Mouse (Mus musculus): ENCODE data around the gene Btaf1. TPM values are rescaled to one million over a fixed set of nuclear protein-coding genes. Genes with fewer than 3 reads are reported as not detected.

Gene Btaf1
- polyA plus RNA-seq, 1 experiment from 2014 or later, result 8.7 TPM

Other genes with a start within 250 kb of the Btaf1 start
- gene Ppp1r3c, start 189.4 kb upstream of the Btaf1 start, polyA plus RNA-seq (2015; fragmentation: Nextera tagmentation; extraction: Ambion mirVana), result 9.6 and 10.2 TPM in 2 replicates
- 48.4 and 53.2 TPM in 2 replicates for gene Tnks2, start 91.8 kb upstream of the Btaf1 start, polyA plus RNA-seq (2015; fragmentation: Nextera tagmentation; extraction: Ambion mirVana)
- gene Fgfbp3, start 6.5 kb upstream of the Btaf1 start, polyA plus RNA-seq (2015; fragmentation: Nextera tagmentation; extraction: Ambion mirVana), result 110 and 124 TPM in 2 replicates

Measured in neural tube, embryonic 13.5 days (tissue).